Mouse (Mus musculus): Measurements from ENCODE around the gene Ucp3. TPM values are rescaled to one million over a fixed set of nuclear protein-coding genes. Genes with fewer than 3 reads are reported as not detected.
"Not testable (repeated sequence)": the region's sequence is repeated elsewhere in the genome, so short reads cannot be mapped to it uniquely, and the experiment has no call there.

Gene Ucp3
- polyA plus RNA-seq, 1 experiment: not detected

DNA sequence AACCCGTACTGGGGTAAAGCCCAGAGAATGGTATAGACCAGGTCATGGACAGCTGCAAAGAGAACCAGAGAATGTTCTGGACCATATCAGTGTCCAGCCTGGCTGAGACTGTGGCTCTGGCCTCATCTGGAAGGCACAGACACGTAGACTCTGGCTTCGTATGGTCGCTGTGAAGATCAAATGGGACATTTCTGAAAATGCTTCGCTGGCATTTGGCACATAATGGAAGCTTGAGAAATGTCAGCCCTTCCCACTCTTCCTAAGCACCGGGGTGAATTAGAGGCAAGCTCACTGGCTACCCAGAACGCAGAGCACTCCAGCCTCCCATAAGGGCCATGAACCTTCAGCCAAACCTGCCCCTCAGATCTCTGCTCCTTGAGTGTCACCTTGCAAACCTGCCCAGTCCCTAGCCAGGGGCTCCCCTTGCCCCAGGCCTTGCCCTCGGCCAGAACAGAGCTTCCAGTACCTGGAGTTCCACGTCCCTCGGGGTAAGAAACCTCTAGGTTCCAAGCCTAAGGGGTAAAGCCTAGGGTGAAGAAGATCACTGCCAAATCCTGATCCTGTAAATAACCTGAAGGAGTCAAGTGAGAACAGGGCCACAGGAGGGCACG is 1.9 kb upstream of the Ucp3 start:
- Histone ChIP-seq H3K27me3 (replicated peaks) (peaks cover under 1% of the 10 kb centered on the region), H3K36me3 (replicated peaks; ENCODE audit: low read length) (peaks cover 41% of the 10 kb centered on the region), H3K4me1 (peaks cover 60% of the 10 kb centered on the region), H3K4me3 (replicated peaks) (no peak overlapping the region), H3K9me3 (no peaks in the 10 kb centered on the region)
- TF ChIP-seq GATA1 (IDR thresholded peaks at IDR 0.05; ENCODE audit: borderline replicate concordance, low read length): no peak
- no peak for TF ChIP-seq FLI1 (IDR thresholded peaks at IDR 0.05; ENCODE audit: low read length)

DNA sequence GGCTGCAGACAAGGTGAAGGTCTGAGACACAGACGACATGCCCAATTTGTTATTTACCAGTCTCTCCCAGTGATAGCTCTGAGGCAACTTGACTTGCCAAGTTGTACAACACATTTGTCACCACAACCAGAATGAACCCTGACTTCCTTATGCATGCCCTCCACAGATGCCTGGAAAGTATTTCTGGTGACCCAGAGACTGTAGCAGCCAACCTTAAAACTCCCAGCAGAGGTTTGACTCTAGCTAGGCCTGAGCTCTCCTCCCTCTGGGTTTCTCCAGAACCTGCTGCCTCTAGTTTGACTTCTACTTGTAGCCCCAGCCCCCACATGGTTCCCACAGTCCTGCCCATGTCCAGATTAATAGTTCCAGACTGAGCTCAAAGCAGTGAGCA is 1.4 kb upstream of the Ucp3 start:
- TF ChIP-seq GATA1 (IDR thresholded peaks at IDR 0.05; ENCODE audit: borderline replicate concordance, low read length) (no peak), FLI1 (IDR thresholded peaks at IDR 0.05; ENCODE audit: low read length) (no peak)
- H3K4me3 ChIP-seq (replicated peaks): no peak overlapping the region
- no peaks in the 10 kb centered on the region for H3K9me3 ChIP-seq
- H3K36me3 ChIP-seq (replicated peaks; ENCODE audit: low read length): peaks cover 41% of the 10 kb centered on the region
- peaks cover 55% of the 10 kb centered on the region for H3K4me1 ChIP-seq
- H3K27me3 ChIP-seq (replicated peaks): peaks cover 5% of the 10 kb centered on the region

DNA sequence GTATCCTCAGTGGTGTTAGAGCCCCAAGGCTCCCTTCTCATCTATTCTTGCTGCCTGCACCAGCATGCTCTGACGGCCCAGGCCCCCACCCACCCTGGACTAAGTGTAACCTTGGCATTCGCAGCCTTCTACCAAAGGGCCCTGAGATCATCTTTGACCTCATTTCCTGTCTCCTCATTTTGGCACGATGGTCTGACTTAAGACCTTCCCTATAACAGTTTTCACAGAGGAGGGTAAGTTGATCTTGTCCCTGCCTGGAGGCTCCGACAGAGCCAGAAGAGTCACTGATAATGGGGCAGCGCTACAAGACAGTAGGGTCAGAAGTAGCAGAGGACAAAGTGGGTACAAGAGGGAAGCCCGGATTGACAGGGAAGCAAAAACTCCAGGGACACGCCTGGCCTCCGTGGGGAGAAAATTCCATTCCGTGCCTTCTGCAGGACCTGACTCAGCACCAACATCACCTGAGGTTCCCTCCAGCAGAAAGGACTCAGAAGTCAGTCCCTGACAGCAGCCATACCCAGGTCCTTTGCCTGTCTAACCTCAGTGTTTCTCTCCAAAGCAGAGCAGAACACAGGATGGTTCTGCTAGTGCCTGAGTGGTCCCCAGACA is 1.2 kb downstream of the Ucp3 start:
- TF ChIP-seq FLI1 (IDR thresholded peaks at IDR 0.05; ENCODE audit: low read length) (no peak), GATA1 (IDR thresholded peaks at IDR 0.05; ENCODE audit: borderline replicate concordance, low read length) (no peak)
- Histone ChIP-seq H3K27me3 (replicated peaks) (peaks cover 11% of the 10 kb centered on the region), H3K4me3 (replicated peaks) (no peak overlapping the region), H3K9me3 (no peaks in the 10 kb centered on the region), H3K4me1 (peaks cover 29% of the 10 kb centered on the region), H3K36me3 (replicated peaks; ENCODE audit: low read length) (peaks cover 23% of the 10 kb centered on the region)

DNA sequence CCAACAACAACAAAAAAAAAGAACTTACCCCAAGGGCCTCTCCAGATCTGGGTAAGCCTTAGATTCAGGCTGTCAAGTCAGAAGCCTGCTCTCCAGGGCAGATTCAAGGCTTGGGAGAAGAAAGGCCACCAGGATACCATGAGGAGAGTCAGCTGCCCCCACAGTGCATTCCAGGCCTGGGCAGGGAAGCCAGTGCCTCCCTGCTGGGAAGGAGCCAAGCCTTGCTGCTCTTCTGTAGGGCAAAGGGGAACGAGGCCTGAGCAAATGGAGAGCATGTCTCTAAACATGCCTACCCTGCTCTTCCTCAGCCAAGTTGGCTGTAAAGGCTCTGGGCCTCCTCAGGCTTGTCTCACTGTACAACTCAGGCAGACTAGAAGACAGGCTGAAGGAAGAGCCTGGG is 1.9 kb downstream of the Ucp3 start:
- Histone ChIP-seq H3K9me3 (no peaks in the 10 kb centered on the region), H3K27me3 (replicated peaks) (peaks cover 17% of the 10 kb centered on the region), H3K4me1 (peaks cover 26% of the 10 kb centered on the region), H3K4me3 (replicated peaks) (no peak overlapping the region), H3K36me3 (replicated peaks; ENCODE audit: low read length) (peaks cover 16% of the 10 kb centered on the region)
- TF ChIP-seq GATA1 (IDR thresholded peaks at IDR 0.05; ENCODE audit: borderline replicate concordance, low read length) (no peak), FLI1 (IDR thresholded peaks at IDR 0.05; ENCODE audit: low read length) (no peak)

DNA sequence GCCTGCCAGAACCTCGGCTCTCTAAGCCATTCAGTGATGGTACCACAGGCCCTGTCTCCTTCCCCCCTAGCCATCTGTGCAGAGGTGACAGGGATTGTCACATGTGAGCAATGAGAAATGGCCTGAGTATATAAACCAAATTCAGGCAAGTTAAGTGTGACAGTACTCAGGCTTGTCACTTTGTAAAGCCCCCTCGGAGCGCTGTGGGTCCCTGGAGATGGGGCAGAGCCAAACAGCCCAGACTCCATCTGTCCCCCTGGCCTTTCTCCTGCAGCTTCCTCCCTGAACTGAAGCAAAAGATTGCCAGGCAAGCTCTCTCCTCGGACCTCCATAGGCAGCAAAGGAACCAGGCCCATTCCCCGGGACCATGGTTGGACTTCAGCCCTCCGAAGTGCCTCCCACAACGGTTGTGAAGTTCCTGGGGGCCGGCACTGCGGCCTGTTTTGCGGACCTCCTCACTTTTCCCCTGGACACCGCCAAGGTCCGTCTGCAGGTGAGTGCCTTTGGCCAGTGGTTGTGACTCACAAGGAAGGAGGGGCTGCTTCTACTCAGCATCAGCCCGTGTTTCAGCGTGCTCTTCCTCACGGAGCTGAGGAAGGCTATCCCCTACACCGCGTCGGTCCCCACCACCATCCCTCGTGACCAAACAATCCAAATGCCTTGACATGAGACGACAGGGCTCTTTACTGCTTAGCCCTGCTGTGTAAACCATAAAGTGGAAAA is 6.5 kb downstream of the Ucp3 start:
- Histone ChIP-seq H3K27me3 (replicated peaks) (peaks cover 27% of the 10 kb centered on the region), H3K9me3 (no peaks in the 10 kb centered on the region), H3K36me3 (replicated peaks; ENCODE audit: low read length) (no peaks in the 10 kb centered on the region), H3K4me1 (peaks cover 25% of the 10 kb centered on the region), H3K4me3 (replicated peaks) (no peak overlapping the region)
- TF ChIP-seq GATA1 (IDR thresholded peaks at IDR 0.05; ENCODE audit: borderline replicate concordance, low read length) (no peak), FLI1 (IDR thresholded peaks at IDR 0.05; ENCODE audit: low read length) (no peak)

DNA sequence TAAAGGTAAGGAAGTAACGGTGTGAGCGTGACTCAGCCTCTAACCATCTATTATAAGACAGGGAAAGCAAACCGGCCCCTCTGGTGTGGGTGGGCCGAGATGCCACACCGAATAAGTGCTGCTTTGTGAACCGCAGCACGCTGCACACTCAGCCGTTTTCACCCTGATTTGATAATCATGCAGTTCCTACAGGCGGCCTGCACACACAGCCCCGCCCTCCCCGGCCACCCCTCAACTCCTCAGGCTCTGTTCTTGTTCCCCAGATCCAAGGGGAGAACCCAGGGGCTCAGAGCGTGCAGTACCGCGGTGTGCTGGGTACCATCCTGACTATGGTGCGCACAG is 7.0 kb downstream of the Ucp3 start:
- Histone ChIP-seq H3K4me1 (peaks cover 26% of the 10 kb centered on the region), H3K4me3 (replicated peaks) (no peak overlapping the region), H3K9me3 (no peaks in the 10 kb centered on the region), H3K36me3 (replicated peaks; ENCODE audit: low read length) (no peaks in the 10 kb centered on the region), H3K27me3 (replicated peaks) (peaks cover 27% of the 10 kb centered on the region)
- TF ChIP-seq GATA1 (IDR thresholded peaks at IDR 0.05; ENCODE audit: borderline replicate concordance, low read length) (no peak), FLI1 (IDR thresholded peaks at IDR 0.05; ENCODE audit: low read length) (no peak)

DNA sequence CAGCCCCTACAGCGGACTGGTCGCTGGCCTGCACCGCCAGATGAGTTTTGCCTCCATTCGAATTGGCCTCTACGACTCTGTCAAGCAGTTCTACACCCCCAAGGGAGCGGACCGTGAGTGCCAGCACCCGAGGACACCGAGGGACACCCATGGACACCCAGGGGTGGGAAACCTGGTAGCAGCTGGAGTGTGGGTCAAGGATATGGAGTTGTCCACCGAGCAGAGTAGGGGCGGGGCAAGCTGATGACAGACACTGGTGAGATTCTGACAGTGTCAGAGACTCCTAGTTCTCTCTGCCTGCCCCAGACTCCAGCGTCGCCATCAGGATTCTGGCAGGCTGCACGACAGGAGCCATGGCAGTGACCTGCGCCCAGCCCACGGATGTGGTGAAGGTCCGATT is 7.4 kb downstream of the Ucp3 start:
- Histone ChIP-seq H3K9me3 (no peaks in the 10 kb centered on the region), H3K4me1 (peaks cover 24% of the 10 kb centered on the region), H3K4me3 (replicated peaks) (no peak overlapping the region), H3K27me3 (replicated peaks) (peaks cover 27% of the 10 kb centered on the region), H3K36me3 (replicated peaks; ENCODE audit: low read length) (no peaks in the 10 kb centered on the region)
- TF ChIP-seq FLI1 (IDR thresholded peaks at IDR 0.05; ENCODE audit: low read length) (no peak), GATA1 (IDR thresholded peaks at IDR 0.05; ENCODE audit: borderline replicate concordance, low read length) (no peak)

DNA sequence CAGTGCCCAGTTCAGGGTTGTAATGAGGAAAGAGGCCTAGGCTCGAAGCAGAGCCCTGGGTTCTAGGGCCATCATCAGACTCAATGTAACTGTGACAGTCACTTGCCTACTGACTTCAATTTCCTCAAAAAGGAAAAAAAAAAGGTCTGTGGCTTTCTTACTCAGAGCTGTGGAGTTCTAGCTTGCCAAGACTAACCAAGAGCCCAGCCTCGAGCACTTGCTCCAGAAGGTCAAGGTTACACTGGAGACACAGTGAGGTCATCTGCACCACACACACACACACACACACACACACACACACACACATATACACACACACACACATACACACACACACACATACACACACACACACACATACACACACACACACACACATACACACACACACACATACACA is 9.3 kb downstream of the Ucp3 start:
- H3K36me3 ChIP-seq (replicated peaks; ENCODE audit: low read length); H3K4me3 ChIP-seq (replicated peaks); H3K9me3 ChIP-seq: not testable (repeated sequence)
- H3K4me1 ChIP-seq: peaks cover 28% of the 10 kb centered on the region
- H3K27me3 ChIP-seq (replicated peaks): peaks cover 22% of the 10 kb centered on the region

DNA sequence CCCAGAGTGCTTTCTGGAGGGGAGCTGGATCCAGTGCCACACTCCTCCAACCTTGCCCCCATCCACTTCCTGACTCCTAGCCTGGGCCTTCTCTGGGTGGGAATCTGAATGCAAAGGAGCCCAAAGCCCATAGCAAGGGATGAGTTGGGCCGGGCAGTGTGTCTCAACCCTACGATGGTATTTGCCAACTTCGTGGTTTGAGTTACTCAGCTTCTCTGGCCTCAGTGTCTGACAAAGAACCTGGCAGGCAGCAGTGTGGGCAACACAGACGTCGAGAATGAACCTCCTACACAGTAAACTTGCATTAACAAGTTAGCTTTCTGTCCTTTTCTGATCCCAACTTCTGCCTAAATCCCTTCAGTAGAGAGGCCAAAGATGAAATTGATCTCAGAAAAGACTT is 11.7 kb downstream of the Ucp3 start:
- Histone ChIP-seq H3K9me3 (no peaks in the 10 kb centered on the region), H3K4me1 (peaks cover 33% of the 10 kb centered on the region), H3K27me3 (replicated peaks) (peaks cover 14% of the 10 kb centered on the region), H3K36me3 (replicated peaks; ENCODE audit: low read length) (no peaks in the 10 kb centered on the region), H3K4me3 (replicated peaks) (no peak overlapping the region)
- TF ChIP-seq FLI1 (IDR thresholded peaks at IDR 0.05; ENCODE audit: low read length) (no peak), GATA1 (IDR thresholded peaks at IDR 0.05; ENCODE audit: borderline replicate concordance, low read length) (no peak)

GRCm38 (mm10) chr7:100487301-100487700 is 14.5 kb downstream of the Ucp3 start:
- Histone ChIP-seq H3K4me3 (replicated peaks) (no peak overlapping the region), H3K4me1 (peaks cover 24% of the 10 kb centered on the region), H3K27me3 (replicated peaks) (peaks cover 2% of the 10 kb centered on the region), H3K36me3 (replicated peaks; ENCODE audit: low read length) (no peaks in the 10 kb centered on the region), H3K9me3 (no peaks in the 10 kb centered on the region)
- no peak for TF ChIP-seq FLI1 (IDR thresholded peaks at IDR 0.05; ENCODE audit: low read length)
- no peak for TF ChIP-seq GATA1 (IDR thresholded peaks at IDR 0.05; ENCODE audit: borderline replicate concordance, low read length)
